Mouse (Mus musculus) olfactory bulb, adult 2 months (tissue): ENCODE data around the gene Lmo1.

Experiments used
- CTCF ChIP-seq: fragments of 200-500 bp; IDR thresholded peaks from 2 replicates; pipeline ENCODE4 v1.5.1; 2012; ENCODE audit warnings: low read depth, mild to moderate bottlenecking, low read length, moderate library complexity; ENCODE audit not compliant: insufficient read depth
- POLR2A ChIP-seq: fragments of 200-500 bp; IDR thresholded peaks from 2 replicates; pipeline ENCODE4 v1.6.1; 2012; ENCODE audit warnings: mild to moderate bottlenecking, low read depth, low read length, moderate library complexity; ENCODE audit not compliant: insufficient read depth

DNA sequence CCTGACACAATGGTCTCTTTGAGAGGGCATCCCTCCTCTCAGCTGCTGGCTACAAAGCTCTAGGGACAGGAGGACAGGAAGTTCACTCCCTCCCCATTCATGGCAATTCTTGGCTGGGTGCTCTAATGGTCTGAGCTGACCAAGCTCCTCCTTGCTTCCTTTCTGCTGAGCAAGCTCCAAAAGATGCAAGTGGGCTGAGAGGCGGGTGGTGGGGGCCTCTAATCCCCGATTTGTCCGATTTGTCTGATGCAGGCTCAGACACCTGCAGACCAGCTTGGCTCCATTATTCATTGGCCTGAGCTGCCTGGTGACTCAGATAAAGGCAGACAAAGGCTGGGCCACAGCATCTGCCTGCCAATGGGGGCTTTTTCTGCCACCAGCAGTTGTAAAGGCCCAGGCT, 33.3 kb downstream of the Lmo1 start:
- TF ChIP-seq POLR2A (no peak), CTCF (no peak)
